Mouse (Mus musculus): Measurements from ENCODE around the gene Rpgrip1l. TPM values are rescaled to one million over a fixed set of nuclear protein-coding genes. Genes with fewer than 3 reads are reported as not detected.

The Rpgrip1l gene
- total and polyA plus RNA-seq, 2 experiments from 2014 or later = 9.1 to 9.6 TPM

- no peak overlapping the region for H3K27ac ChIP-seq (ENCODE audit: low read depth, low read length)
- DNase-seq = no peak
- no peak overlapping the region for H3K4me3 ChIP-seq (ENCODE audit: low read depth, low read length)
- no peaks in the 10 kb centered on the region for H3K36me3 ChIP-seq (ENCODE audit: insufficient read depth)
- whole genome bisulfite sequencing = 54% methylated on average over 14 of the region's 14 CpGs
- no peaks in the 10 kb centered on the region; the same call in 1 of the 2 replicates for H3K27me3 ChIP-seq (ENCODE audit: insufficient read depth, low read length)
- no peaks in the 10 kb centered on the region for H3K9me3 ChIP-seq (ENCODE audit: low read length)
- no peak for TF ChIP-seq CTCF (IDR thresholded peaks at IDR 0.05; ENCODE audit: low read depth)
- H3K9ac ChIP-seq = no peak overlapping the region
- H3K4me2 ChIP-seq (ENCODE audit: low read depth) = no peak overlapping the region
- no peak for ATAC-seq
- no peaks in the 10 kb centered on the region for H3K4me1 ChIP-seq (ENCODE audit: insufficient read depth)
Observed at GRCm38 (mm10) chr8:91176176-91176575, 136.9 kb downstream of the Rpgrip1l start.

- ATAC-seq (no peak), DNase-seq (no peak)
- no peaks in the 10 kb centered on the region for H3K4me1 ChIP-seq (ENCODE audit: insufficient read depth)
- H3K9me3 ChIP-seq (ENCODE audit: low read length) = no peaks in the 10 kb centered on the region
- no peaks in the 10 kb centered on the region; the same call in 1 of the 2 replicates for H3K27me3 ChIP-seq (ENCODE audit: insufficient read depth, low read length)
- no peak for TF ChIP-seq CTCF (IDR thresholded peaks at IDR 0.05; ENCODE audit: low read depth)
- no peak overlapping the region for H3K4me3 ChIP-seq (ENCODE audit: low read depth, low read length)
- H3K36me3 ChIP-seq (ENCODE audit: insufficient read depth) = no peaks in the 10 kb centered on the region
- no peak overlapping the region for H3K27ac ChIP-seq (ENCODE audit: low read depth, low read length)
- no peak overlapping the region for H3K4me2 ChIP-seq (ENCODE audit: low read depth)
- no peak overlapping the region for H3K9ac ChIP-seq
- WGBS = 25% methylated on average over 13 of the region's 13 CpGs
Observed at GRCm38 (mm10) chr8:91171605-91172004, 141.5 kb downstream of the Rpgrip1l start.

GRCm38 (mm10) chr8:91170914-91171313 is 142.1 kb downstream of the Rpgrip1l start:
- H3K36me3 ChIP-seq (ENCODE audit: insufficient read depth) = no peaks in the 10 kb centered on the region
- 12% methylated on average over 14 of the region's 14 CpGs for WGBS
- DNase-seq = peak; percentile 78
- H3K9ac ChIP-seq = no peak overlapping the region
- ATAC-seq = peak; percentile 92
- no peaks in the 10 kb centered on the region for H3K9me3 ChIP-seq (ENCODE audit: low read length)
- H3K27ac ChIP-seq (ENCODE audit: low read depth, low read length) = peak overlapping the region; percentile 54; the same call in 1 of the 2 replicates
- no peaks in the 10 kb centered on the region; the same call in 1 of the 2 replicates for H3K27me3 ChIP-seq (ENCODE audit: insufficient read depth, low read length)
- H3K4me2 ChIP-seq (ENCODE audit: low read depth) = peak overlapping the region; percentile 38
- no peak overlapping the region for H3K4me3 ChIP-seq (ENCODE audit: low read depth, low read length)
- no peaks in the 10 kb centered on the region for H3K4me1 ChIP-seq (ENCODE audit: insufficient read depth)
- TF ChIP-seq CTCF (IDR thresholded peaks at IDR 0.05; ENCODE audit: low read depth) = no peak

- Histone ChIP-seq H3K4me2 (ENCODE audit: low read depth) (no peak overlapping the region), H3K4me3 (ENCODE audit: low read depth, low read length) (no peak overlapping the region), H3K4me1 (ENCODE audit: insufficient read depth) (no peaks in the 10 kb centered on the region), H3K9ac (no peak overlapping the region), H3K27me3 (ENCODE audit: insufficient read depth, low read length) (no peaks in the 10 kb centered on the region; the same call in 1 of the 2 replicates), H3K36me3 (ENCODE audit: insufficient read depth) (no peaks in the 10 kb centered on the region), H3K27ac (ENCODE audit: low read depth, low read length) (peak overlapping the region; percentile 54), H3K9me3 (ENCODE audit: low read length) (0 out of 2 replicates have a peak, but pooled peaks cover 2% of the 10 kb centered on the region)
- no peak for TF ChIP-seq CTCF (IDR thresholded peaks at IDR 0.05; ENCODE audit: low read depth)
- WGBS = 81% methylated on average over 6 of the region's 6 CpGs
- DNase-seq = no peak
- ATAC-seq = no peak
Observed at GRCm38 (mm10) chr8:91170152-91170551, 142.9 kb downstream of the Rpgrip1l start.

Other genes with a start within 250 kb of the Rpgrip1l start
- gene Rbl2, start 243.2 kb downstream of the Rpgrip1l start, total RNA-seq (2014; rRNA removed) = 28.9 and 35.1 TPM in 2 replicates
- 8.7 and 13.3 TPM in 2 replicates for gene Rbl2, start 243.2 kb downstream of the Rpgrip1l start, polyA plus RNA-seq (2015; fragmentation: Nextera tagmentation; extraction: Ambion mirVana)
- 106 and 119 TPM in 2 replicates for gene Aktip, start 113.3 kb downstream of the Rpgrip1l start, total RNA-seq (2014; rRNA removed)
- 120 and 129 TPM in 2 replicates for gene Aktip, start 113.3 kb downstream of the Rpgrip1l start, polyA plus RNA-seq (2015; fragmentation: Nextera tagmentation; extraction: Ambion mirVana)
- 58.6 and 86.8 TPM in 2 replicates for gene Fto, start 263 bp upstream of the Rpgrip1l start, total RNA-seq (2014; rRNA removed)
- 103 and 122 TPM in 2 replicates for gene Fto, start 263 bp upstream of the Rpgrip1l start, polyA plus RNA-seq (2015; fragmentation: Nextera tagmentation; extraction: Ambion mirVana)